Mouse (Mus musculus) layer of hippocampus, adult 11-12 months (tissue): ENCODE data around the gene Slc2a10.
"Not testable (repeated sequence)": the region's sequence is repeated elsewhere in the genome, so short reads cannot be mapped to it uniquely, and the experiment has no call there.

ENCODE experiments used
- DNase-seq: peaks from one replicate; pipeline ENCODE4 v3.0.0; 2022; ENCODE audit warnings: low spot score

The Slc2a10 gene

GRCm38 (mm10) chr2:165509686-165510085, 6.1 kb downstream of the Slc2a10 start:
- no peak for DNase-seq

- DNase-seq: no peak
These were observed 6.9 kb downstream of the Slc2a10 start for GRCm38 (mm10) chr2:165510466-165510865.

- DNase-seq: not testable (repeated sequence)
These were observed 7.4 kb downstream of the Slc2a10 start for GRCm38 (mm10) chr2:165510914-165511458.

- not testable (repeated sequence) for DNase-seq
These were observed 7.9 kb downstream of the Slc2a10 start for GRCm38 (mm10) chr2:165511530-165511929.

- DNase-seq: no peak
These were observed 8.8 kb downstream of the Slc2a10 start for GRCm38 (mm10) chr2:165512426-165512825.

- DNase-seq: peak; percentile 22
These were observed 9.4 kb downstream of the Slc2a10 start for GRCm38 (mm10) chr2:165512870-165513600.

GRCm38 (mm10) chr2:165515178-165515728, 11.7 kb downstream of the Slc2a10 start:
- no peak for DNase-seq

GRCm38 (mm10) chr2:165525609-165526008, 22.0 kb downstream of the Slc2a10 start:
- DNase-seq: no peak

- DNase-seq: peak; percentile 38
These were observed 25.5 kb downstream of the Slc2a10 start for GRCm38 (mm10) chr2:165529106-165529505.

GRCm38 (mm10) chr2:165533789-165534188, 30.2 kb downstream of the Slc2a10 start:
- DNase-seq: no peak

GRCm38 (mm10) chr2:165540975-165541374, 37.4 kb downstream of the Slc2a10 start:
- no peak for DNase-seq

- peak; percentile 22 for DNase-seq
These were observed 39.5 kb downstream of the Slc2a10 start for GRCm38 (mm10) chr2:165542939-165543669.

GRCm38 (mm10) chr2:165543670-165544016, 40.1 kb downstream of the Slc2a10 start:
- DNase-seq: no peak

GRCm38 (mm10) chr2:165545687-165546086, 42.1 kb downstream of the Slc2a10 start:
- DNase-seq: no peak

- DNase-seq: no peak
These were observed 42.8 kb downstream of the Slc2a10 start for GRCm38 (mm10) chr2:165546341-165546740.

- peak; percentile 39 for DNase-seq
These were observed 43.8 kb downstream of the Slc2a10 start for GRCm38 (mm10) chr2:165547410-165547809.

- no peak for DNase-seq
These were observed 45.0 kb downstream of the Slc2a10 start for GRCm38 (mm10) chr2:165548627-165549026.

GRCm38 (mm10) chr2:165550410-165550809, 46.8 kb downstream of the Slc2a10 start:
- DNase-seq: not testable (repeated sequence)

- DNase-seq: no peak
These were observed 50.5 kb downstream of the Slc2a10 start for GRCm38 (mm10) chr2:165554066-165554465.

- DNase-seq: no peak
These were observed 53.7 kb downstream of the Slc2a10 start for GRCm38 (mm10) chr2:165557278-165557677.

- no peak for DNase-seq
These were observed 55.3 kb downstream of the Slc2a10 start for GRCm38 (mm10) chr2:165558916-165559315.

GRCm38 (mm10) chr2:165559506-165560235, 56.1 kb downstream of the Slc2a10 start:
- DNase-seq: no peak
